Mouse (Mus musculus): ENCODE results near the gene Ralgapa1. TPM values are rescaled to one million over a fixed set of nuclear protein-coding genes. Genes with fewer than 3 reads are reported as not detected.

Ralgapa1 gene
- total and polyA plus RNA-seq, 3 experiments = 14.1 to 111 (median 29.7) TPM

GRCm38 (mm10) chr12:55610812-55611211 is 210.2 kb downstream of the Ralgapa1 start:
- H3K9ac ChIP-seq (ENCODE audit: control insufficient read depth, low read depth, low read length, poor library complexity, severe bottlenecking) = no peak overlapping the region
- H3K4me3 ChIP-seq (ENCODE audit: control insufficient read depth in 1 of 2, insufficient read depth in 1 of 2, low read depth in 2 of 2, low read length in 2 of 2) = no peak overlapping the region
- H3K9me3 ChIP-seq (replicated peaks; ENCODE audit: insufficient read depth, low read length) = no peaks in the 10 kb centered on the region
- no peaks in the 10 kb centered on the region for H3K27me3 ChIP-seq (ENCODE audit: control insufficient read depth in 1 of 2, insufficient read depth in 2 of 2, low read length in 2 of 2)
- H3K79me2 ChIP-seq (ENCODE audit: control insufficient read depth, insufficient read depth, low read length, poor library complexity) = no peaks in the 10 kb centered on the region
- H3K36me3 ChIP-seq (ENCODE audit: control insufficient read depth in 1 of 2, insufficient read depth in 2 of 2, low read length in 2 of 2) = peaks cover 0 to 14% of the 10 kb centered on the region in 2 experiments; a peak in 2 of 4 replicates
- DNase-seq (ENCODE audit: low read depth, low spot score) = peak; percentile 72
- peaks cover 3 to 5% of the 10 kb centered on the region in 2 experiments for H3K4me1 ChIP-seq (ENCODE audit: control insufficient read depth in 1 of 2, insufficient read depth in 2 of 2, low read length in 2 of 2)
- H3K27ac ChIP-seq (ENCODE audit: control insufficient read depth, low read depth, low read length) = no peak overlapping the region
- TF ChIP-seq CTCF (IDR thresholded peaks at IDR 0.05 in 2 of 3, conservative IDR thresholded peaks at IDR 0.05 in 1 of 3; ENCODE audit: control insufficient read depth in 1 of 3, insufficient read depth in 1 of 3, low read depth in 2 of 3, low read length in 3 of 3, poor library complexity in 1 of 3, severe bottlenecking in 1 of 3) = no peak
- TF ChIP-seq SIN3A (IDR thresholded peaks at IDR 0.05; ENCODE audit: low read length) = peak; percentile 41; the same call in 1 of the 2 replicates
- TF ChIP-seq ZNF384 (IDR thresholded peaks at IDR 0.05; ENCODE audit: low read depth, low read length) = no peak
- no peak for TF ChIP-seq USF2 (IDR thresholded peaks at IDR 0.05; ENCODE audit: borderline replicate concordance in 1 of 2, insufficient read depth in 1 of 2, low read depth in 1 of 2, low read length in 2 of 2)
- TF ChIP-seq POLR2A (IDR thresholded peaks at IDR 0.05; ENCODE audit: control insufficient read depth in 1 of 2, insufficient read depth in 1 of 2, low read depth in 1 of 2, low read length in 2 of 2, poor library complexity in 1 of 2) = no peak
- TF ChIP-seq BHLHE40 (IDR thresholded peaks at IDR 0.05; ENCODE audit: borderline replicate concordance, low read depth, low read length) = peak; percentile 53; the same call in 1 of the 2 replicates
- TF ChIP-seq ZC3H11A (IDR thresholded peaks at IDR 0.05; ENCODE audit: low read depth, low read length) = no peak
- no peak for TF ChIP-seq POLR2AphosphoS5 (IDR thresholded peaks at IDR 0.05; ENCODE audit: borderline replicate concordance, low read depth, low read length)
- no peak for TF ChIP-seq TBP (IDR thresholded peaks at IDR 0.05; ENCODE audit: low read depth, low read length)
- TF ChIP-seq MEF2A (IDR thresholded peaks at IDR 0.05; ENCODE audit: extremely low read depth, insufficient replicate concordance, low read depth, low read length, poor library complexity, severe bottlenecking) = no peak
- no peak for TF ChIP-seq POLR2AphosphoS2 (IDR thresholded peaks at IDR 0.05; ENCODE audit: low read length)
- no peak for TF ChIP-seq GABPA (IDR thresholded peaks at IDR 0.05; ENCODE audit: low read depth, low read length)
- no peak for TF ChIP-seq RAD21 (IDR thresholded peaks at IDR 0.05; ENCODE audit: low read depth, low read length)
- TF ChIP-seq MAFK (IDR thresholded peaks at IDR 0.05; ENCODE audit: borderline replicate concordance, low read depth, low read length) = no peak
- TF ChIP-seq UBTF (IDR thresholded peaks at IDR 0.05; ENCODE audit: borderline replicate concordance, insufficient read depth, low read depth, low read length) = no peak
- TF ChIP-seq ZKSCAN1 (IDR thresholded peaks at IDR 0.05; ENCODE audit: low read depth, low read length) = no peak
- peak; percentile 35; the same call in 1 of the 2 replicates for TF ChIP-seq TAL1 (IDR thresholded peaks at IDR 0.05; ENCODE audit: low read length)
- TF ChIP-seq NRF1 (IDR thresholded peaks at IDR 0.05; ENCODE audit: insufficient read depth, low read depth, low read length, poor library complexity, severe bottlenecking) = no peak
- TF ChIP-seq USF1 (IDR thresholded peaks at IDR 0.05; ENCODE audit: low read depth, low read length) = no peak
- no peak for TF ChIP-seq KAT2A (conservative IDR thresholded peaks at IDR 0.05; ENCODE audit: low read depth, low read length)
- no peak for TF ChIP-seq JUND (IDR thresholded peaks at IDR 0.05; ENCODE audit: low read depth, low read length)
- no peak for TF ChIP-seq CHD2 (IDR thresholded peaks at IDR 0.05; ENCODE audit: low read length)
- TF ChIP-seq MXI1 (IDR thresholded peaks at IDR 0.05; ENCODE audit: low read depth, low read length) = no peak
- no peak for TF ChIP-seq E2F4 (IDR thresholded peaks at IDR 0.05; ENCODE audit: borderline replicate concordance, low read depth, low read length)
- no peak for TF ChIP-seq MYC (IDR thresholded peaks at IDR 0.05; ENCODE audit: low read depth, low read length)
- TF ChIP-seq TCF12 (IDR thresholded peaks at IDR 0.05; ENCODE audit: low read depth, low read length) = peak; percentile 78
- TF ChIP-seq HCFC1 (IDR thresholded peaks at IDR 0.05; ENCODE audit: low read depth, low read length) = no peak
- TF ChIP-seq NELFE (IDR thresholded peaks at IDR 0.05; ENCODE audit: low read depth, low read length) = no peak
- no peak for TF ChIP-seq MAX (IDR thresholded peaks at IDR 0.05; ENCODE audit: low read length)
- TF ChIP-seq ZMIZ1 (IDR thresholded peaks at IDR 0.05; ENCODE audit: low read depth, low read length) = no peak
- no peak for TF ChIP-seq ELF1 (IDR thresholded peaks at IDR 0.05; ENCODE audit: low read depth, low read length)
- TF ChIP-seq MYB (IDR thresholded peaks at IDR 0.05; ENCODE audit: low read depth, low read length) = no peak
- TF ChIP-seq RCOR1 (IDR thresholded peaks at IDR 0.05; ENCODE audit: low read depth, low read length) = peak; percentile 65; the same call in 1 of the 2 replicates
- TF ChIP-seq GATA1 (IDR thresholded peaks at IDR 0.05; ENCODE audit: low read depth, low read length) = peak; percentile 90
- no peak for TF ChIP-seq MAZ (IDR thresholded peaks at IDR 0.05; ENCODE audit: low read depth, low read length)
- TF ChIP-seq SMC3 (IDR thresholded peaks at IDR 0.05; ENCODE audit: low read depth, low read length) = 0 out of 2 replicates have a peak, but pooled peaks have one; percentile 2
- TF ChIP-seq EP300 (IDR thresholded peaks at IDR 0.05; ENCODE audit: low read depth in 1 of 2, low read length in 2 of 2) = peak; percentile 79 to 85
- TF ChIP-seq CHD1 (IDR thresholded peaks at IDR 0.05; ENCODE audit: low read depth, low read length) = no peak
